Mouse (Mus musculus) MEL (cell line): Measurements from ENCODE around the gene Sox5. TPM values are rescaled to one million over a fixed set of nuclear protein-coding genes. Genes with fewer than 3 reads are reported as not detected.

Experiments used
- DNase-seq: peaks from one replicate; pipeline ENCODE4 v3.0.0; 2011; ENCODE audit warnings: low read depth, low spot score
- H3K27ac ChIP-seq: 2 replicates; pipeline ENCODE4 v1.5.1; 2012; ENCODE audit warnings: low read depth, mild to moderate bottlenecking, control low read depth, low read length, moderate library complexity; ENCODE audit not compliant: control insufficient read depth
- H3K27me3 ChIP-seq, 2 experiments: fragments of 150-350 bp in 1 of 2; sonication (generic) in 1 of 2; 2 replicates each; pipeline ENCODE4 v1.6.1; 2012; ENCODE audit warnings: low read length in 2 of 2, mild to moderate bottlenecking in 2 of 2, improper control_type of control experiment in 1 of 2, moderate library complexity in 1 of 2; ENCODE audit not compliant: insufficient read depth in 2 of 2, control insufficient read depth in 1 of 2
- H3K36me3 ChIP-seq, 2 experiments: 2 replicates each; pipeline ENCODE4 v1.6.1; 2012 to 2014; ENCODE audit warnings: low read length in 2 of 2, improper control_type of control experiment in 1 of 2, inconsistent platforms in 1 of 2, mild to moderate bottlenecking in 1 of 2; ENCODE audit not compliant: insufficient read depth in 2 of 2, control insufficient read depth in 1 of 2
- H3K4me1 ChIP-seq, 2 experiments: fragments of 150-350 bp in 1 of 2; sonication (generic) in 1 of 2; 2 replicates each; pipeline ENCODE4 v1.6.1; 2012; ENCODE audit warnings: low read length in 2 of 2, improper control_type of control experiment in 1 of 2, mild to moderate bottlenecking in 1 of 2; ENCODE audit not compliant: insufficient read depth in 2 of 2, control insufficient read depth in 1 of 2
- H3K4me3 ChIP-seq, 2 experiments: fragments of 150-350 bp in 1 of 2; sonication (generic) in 1 of 2; 2 replicates each; pipeline ENCODE4 v1.5.1; 2012; ENCODE audit warnings: low read depth in 2 of 2, low read length in 2 of 2, mild to moderate bottlenecking in 2 of 2, moderate library complexity in 2 of 2, control low read depth in 1 of 2, improper control_type of control experiment in 1 of 2; ENCODE audit not compliant: control insufficient read depth in 1 of 2, insufficient read depth in 1 of 2
- H3K79me2 ChIP-seq: 2 replicates; pipeline ENCODE4 v1.6.1; 2012; ENCODE audit warnings: mild to moderate bottlenecking, low read length, moderate library complexity; ENCODE audit not compliant: control insufficient read depth, poor library complexity, insufficient read depth
- H3K9ac ChIP-seq: 2 replicates; pipeline ENCODE4 v1.6.1; 2012; ENCODE audit warnings: low read depth, mild to moderate bottlenecking, control low read depth, low read length, moderate library complexity; ENCODE audit not compliant: control insufficient read depth, poor library complexity, severe bottlenecking
- H3K9me3 ChIP-seq: fragments of 150-350 bp; sonication (generic); replicated peaks from 2 replicates; pipeline ENCODE4 v1.6.1; 2012; ENCODE audit warnings: mild to moderate bottlenecking, low read length, improper control_type of control experiment, moderate library complexity; ENCODE audit not compliant: insufficient read depth
- BHLHE40 ChIP-seq: IDR thresholded peaks from 2 replicates; pipeline ENCODE4 v1.6.1; 2012; ENCODE audit warnings: low read depth, mild to moderate bottlenecking, inconsistent platforms, low read length, improper control_type of control experiment, borderline replicate concordance
- CHD1 ChIP-seq: IDR thresholded peaks from 2 replicates; pipeline ENCODE4 v1.6.1; 2012; ENCODE audit warnings: low read depth, mild to moderate bottlenecking, inconsistent platforms, low read length, improper control_type of control experiment
- CHD2 ChIP-seq: IDR thresholded peaks from 2 replicates; pipeline ENCODE4 v1.6.1; 2011; ENCODE audit warnings: low read length, improper control_type of control experiment
- CTCF ChIP-seq, 3 experiments: IDR thresholded peaks in 2 of 3; conservative IDR thresholded peaks in 1 of 3; 2 replicates each; pipeline ENCODE4 v1.5.1; 2011 to 2012; ENCODE audit warnings: low read length in 3 of 3, low read depth in 2 of 3, mild to moderate bottlenecking in 2 of 3, improper control_type of control experiment in 1 of 3, inconsistent platforms in 1 of 3, mixed read lengths in 1 of 3, moderate library complexity in 1 of 3; ENCODE audit not compliant: control insufficient read depth in 1 of 3, insufficient read depth in 1 of 3, poor library complexity in 1 of 3, severe bottlenecking in 1 of 3
- E2F4 ChIP-seq: IDR thresholded peaks from 2 replicates; pipeline ENCODE4 v1.6.1; 2011; ENCODE audit warnings: low read depth, low read length, improper control_type of control experiment, borderline replicate concordance
- ELF1 ChIP-seq: IDR thresholded peaks from 2 replicates; pipeline ENCODE4 v1.6.1; 2014; ENCODE audit warnings: low read depth, mild to moderate bottlenecking, inconsistent platforms, low read length, improper control_type of control experiment, moderate library complexity
- EP300 ChIP-seq, 2 experiments: IDR thresholded peaks; 2 replicates each; pipeline ENCODE4 v1.6.1; 2011; ENCODE audit warnings: improper control_type of control experiment in 2 of 2, low read length in 2 of 2, low read depth in 1 of 2, mild to moderate bottlenecking in 1 of 2
- GABPA ChIP-seq: IDR thresholded peaks from 2 replicates; pipeline ENCODE4 v1.6.1; 2012; ENCODE audit warnings: low read depth, mild to moderate bottlenecking, inconsistent platforms, low read length, improper control_type of control experiment, moderate library complexity
- HCFC1 ChIP-seq: IDR thresholded peaks from 2 replicates; pipeline ENCODE4 v1.6.1; 2012; ENCODE audit warnings: low read depth, mild to moderate bottlenecking, inconsistent platforms, low read length, improper control_type of control experiment, moderate library complexity
- KAT2A ChIP-seq: conservative IDR thresholded peaks from 2 replicates; pipeline ENCODE4 v1.6.1; 2012; ENCODE audit warnings: low read depth, low read length, improper control_type of control experiment, inconsistent platforms
- MAFK ChIP-seq: IDR thresholded peaks from 2 replicates; pipeline ENCODE4 v1.6.1; 2011; ENCODE audit warnings: low read depth, mild to moderate bottlenecking, low read length, improper control_type of control experiment, borderline replicate concordance
- MEF2A ChIP-seq: IDR thresholded peaks from 2 replicates; pipeline ENCODE4 v1.6.1; 2014; ENCODE audit warnings: low read depth, mild to moderate bottlenecking, inconsistent platforms, low read length, improper control_type of control experiment; ENCODE audit not compliant: poor library complexity, insufficient replicate concordance, severe bottlenecking; ENCODE audit errors: extremely low read depth
- MXI1 ChIP-seq: IDR thresholded peaks from 2 replicates; pipeline ENCODE4 v1.6.1; 2011; ENCODE audit warnings: mild to moderate bottlenecking, low read depth, low read length, improper control_type of control experiment
- MYB ChIP-seq: IDR thresholded peaks from 2 replicates; pipeline ENCODE4 v1.6.1; 2011; ENCODE audit warnings: mild to moderate bottlenecking, low read depth, low read length, improper control_type of control experiment
- MYC ChIP-seq: IDR thresholded peaks from 2 replicates; pipeline ENCODE4 v1.6.1; 2011; ENCODE audit warnings: low read depth, mild to moderate bottlenecking, low read length, improper control_type of control experiment, moderate library complexity
- NELFE ChIP-seq: IDR thresholded peaks from 2 replicates; pipeline ENCODE4 v1.6.1; 2011; ENCODE audit warnings: low read depth, low read length, improper control_type of control experiment
- NRF1 ChIP-seq: IDR thresholded peaks from 2 replicates; pipeline ENCODE4 v1.6.1; 2014; ENCODE audit warnings: low read depth, mild to moderate bottlenecking, inconsistent platforms, low read length, improper control_type of control experiment, moderate library complexity; ENCODE audit not compliant: poor library complexity, insufficient read depth, severe bottlenecking
- POLR2A ChIP-seq, 2 experiments: IDR thresholded peaks; 2 replicates each; pipeline ENCODE4 v1.6.1; 2011 to 2012; ENCODE audit warnings: low read length in 2 of 2, mild to moderate bottlenecking in 2 of 2, control low read depth in 1 of 2, improper control_type of control experiment in 1 of 2, low read depth in 1 of 2, moderate library complexity in 1 of 2; ENCODE audit not compliant: control insufficient read depth in 1 of 2, insufficient read depth in 1 of 2, poor library complexity in 1 of 2
- RAD21 ChIP-seq: IDR thresholded peaks from 2 replicates; pipeline ENCODE4 v1.6.1; 2011; ENCODE audit warnings: mild to moderate bottlenecking, low read depth, low read length, improper control_type of control experiment
- RCOR1 ChIP-seq: IDR thresholded peaks from 2 replicates; pipeline ENCODE4 v1.6.1; 2012; ENCODE audit warnings: low read depth, mild to moderate bottlenecking, inconsistent platforms, low read length, improper control_type of control experiment
- TAL1 ChIP-seq: IDR thresholded peaks from 2 replicates; pipeline ENCODE4 v1.6.1; 2012; ENCODE audit warnings: mild to moderate bottlenecking, inconsistent platforms, low read length, moderate library complexity, mixed read lengths
- TBP ChIP-seq: IDR thresholded peaks from 2 replicates; pipeline ENCODE4 v1.8.0; 2011; ENCODE audit warnings: low read depth, low read length, improper control_type of control experiment
- TCF12 ChIP-seq: IDR thresholded peaks from 2 replicates; pipeline ENCODE4 v1.6.1; 2014; ENCODE audit warnings: low read depth, mild to moderate bottlenecking, inconsistent platforms, low read length, improper control_type of control experiment, moderate library complexity
- UBTF ChIP-seq: IDR thresholded peaks from 2 replicates; pipeline ENCODE4 v1.6.1; 2012; ENCODE audit warnings: low read depth, mild to moderate bottlenecking, inconsistent platforms, low read length, improper control_type of control experiment, moderate library complexity, borderline replicate concordance; ENCODE audit not compliant: insufficient read depth
- USF2 ChIP-seq, 2 experiments: IDR thresholded peaks; 2 replicates each; pipeline ENCODE4 v1.6.1; 2011 to 2012; ENCODE audit warnings: improper control_type of control experiment in 2 of 2, low read length in 2 of 2, borderline replicate concordance in 1 of 2, inconsistent platforms in 1 of 2, low read depth in 1 of 2, mild to moderate bottlenecking in 1 of 2; ENCODE audit not compliant: insufficient read depth in 1 of 2
- ZNF384 ChIP-seq: IDR thresholded peaks from 2 replicates; pipeline ENCODE4 v1.6.1; 2012; ENCODE audit warnings: low read depth, mild to moderate bottlenecking, inconsistent platforms, low read length, improper control_type of control experiment
- polyA plus RNA-seq, 2 experiments: library from polyadenylated mRNA; stranded (reverse) in 1 of 2; unstranded in 1 of 2; fragments of >175 nt in 1 of 2; fragments of >200 nt in 1 of 2; gene quantifications; 2 replicates each; pipeline versions ENCODE4 v1.2.1 to v1.2.4; 2012; ENCODE audit warnings: low replicate concordance in 2 of 2, low read depth in 1 of 2; ENCODE audit not compliant: insufficient read length in 2 of 2, insufficient read depth in 1 of 2, missing spikeins in 1 of 2
- total RNA-seq: library from RNA; depleted of rRNA; stranded (reverse); fragments of 300-350 nt; gene quantifications from 2 replicates; pipeline ENCODE4 v1.2.3, GENCODE M21; 2012

Sox5 gene
- total and polyA plus RNA-seq, 3 experiments: 0.19 to 3.0 TPM; not detected in 1

GRCm38 (mm10) chr6:144579301-144579700, 202.5 kb downstream of the Sox5 start:
- H3K9ac ChIP-seq: no peak overlapping the region
- DNase-seq: no peak
- H3K4me1 ChIP-seq: no peaks in the 10 kb centered on the region
- no peak overlapping the region for H3K4me3 ChIP-seq
- no peaks in the 10 kb centered on the region for H3K36me3 ChIP-seq
- no peaks in the 10 kb centered on the region for H3K79me2 ChIP-seq
- no peak overlapping the region for H3K27ac ChIP-seq
- TF ChIP-seq UBTF (no peak), ZNF384 (no peak), ELF1 (no peak), TBP (no peak), POLR2A (IDR thresholded peaks at IDR 0.05; ENCODE audit: control insufficient read depth in 1 of 2, insufficient read depth in 1 of 2, low read depth in 1 of 2, low read length in 2 of 2, poor library complexity in 1 of 2) (no peak), CHD1 (no peak), MEF2A (no peak), E2F4 (no peak), GABPA (no peak), KAT2A (no peak), RCOR1 (no peak), TAL1 (no peak), NRF1 (no peak), MYB (no peak), TCF12 (no peak), USF2 (IDR thresholded peaks at IDR 0.05; ENCODE audit: borderline replicate concordance in 1 of 2, insufficient read depth in 1 of 2, low read depth in 1 of 2, low read length in 2 of 2) (no peak), MAFK (no peak)
- H3K9me3 ChIP-seq: no peaks in the 10 kb centered on the region
- H3K27me3 ChIP-seq: no peaks in the 10 kb centered on the region

GRCm38 (mm10) chr6:144570850-144571249, 210.9 kb downstream of the Sox5 start:
- Histone ChIP-seq H3K27me3 (no peaks in the 10 kb centered on the region), H3K9me3 (no peaks in the 10 kb centered on the region), H3K9ac (no peak overlapping the region), H3K79me2 (no peaks in the 10 kb centered on the region), H3K4me1 (no peaks in the 10 kb centered on the region), H3K27ac (no peak overlapping the region), H3K4me3 (no peak overlapping the region), H3K36me3 (no peaks in the 10 kb centered on the region)
- DNase-seq: peak; percentile 6
- no peak for TF ChIP-seq NELFE
- TF ChIP-seq CTCF (IDR thresholded peaks at IDR 0.05 in 2 of 3, conservative IDR thresholded peaks at IDR 0.05 in 1 of 3; ENCODE audit: control insufficient read depth in 1 of 3, insufficient read depth in 1 of 3, low read depth in 2 of 3, low read length in 3 of 3, poor library complexity in 1 of 3, severe bottlenecking in 1 of 3): no peak
- TF ChIP-seq UBTF: no peak
- TF ChIP-seq ZNF384: no peak
- no peak for TF ChIP-seq RAD21
- TF ChIP-seq CHD1: no peak
- TF ChIP-seq CHD2: no peak
- TF ChIP-seq MYB: no peak
- no peak for TF ChIP-seq ELF1
- no peak for TF ChIP-seq EP300 (IDR thresholded peaks at IDR 0.05; ENCODE audit: low read depth in 1 of 2, low read length in 2 of 2)
- TF ChIP-seq TBP: no peak
- TF ChIP-seq NRF1: no peak
- no peak for TF ChIP-seq TCF12
- TF ChIP-seq MXI1: no peak
- no peak for TF ChIP-seq HCFC1
- no peak for TF ChIP-seq BHLHE40
- no peak for TF ChIP-seq MYC
